Mouse (Mus musculus) right cerebral cortex, postnatal 14 days (tissue): Measurements from ENCODE around the gene Wfikkn1.

Experiments used
- DNase-seq: peaks from one replicate; pipeline ENCODE4 v3.0.0; 2022

Wfikkn1 gene

DNA sequence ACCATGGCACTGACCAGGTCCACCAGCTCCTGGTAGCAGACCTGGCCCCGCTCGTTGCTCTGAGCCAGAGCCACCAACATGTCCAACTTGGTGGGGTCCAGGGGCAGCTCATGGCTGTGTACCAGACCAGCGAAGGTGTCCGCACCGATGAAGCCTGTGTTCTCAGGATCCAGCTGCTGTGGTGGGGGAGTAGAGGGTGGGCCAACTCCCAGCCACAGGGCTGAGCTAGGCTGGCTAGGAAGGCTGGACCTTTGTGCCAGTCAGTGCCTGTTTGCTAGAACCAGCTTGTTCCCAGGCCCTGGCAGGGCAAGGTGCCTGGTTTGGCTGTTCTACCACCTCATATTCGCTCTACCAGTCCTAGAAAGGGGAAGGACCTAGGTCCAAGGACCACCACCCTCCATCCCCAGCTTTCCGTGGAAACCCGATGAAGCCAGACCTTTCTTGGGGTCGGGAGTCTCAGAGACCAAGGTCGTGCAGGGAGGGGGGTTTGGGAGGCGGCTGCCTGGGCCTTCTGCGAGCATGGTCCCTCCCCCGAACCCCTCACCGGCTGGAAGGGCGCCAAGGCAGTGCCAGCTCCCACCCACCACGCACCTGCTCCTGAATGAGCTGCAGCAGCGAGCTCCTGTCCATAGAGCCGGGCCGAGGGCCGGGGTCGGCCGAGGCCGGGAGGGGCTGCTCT is 44.1 kb downstream of the Wfikkn1 start:
- no peak for DNase-seq

DNA sequence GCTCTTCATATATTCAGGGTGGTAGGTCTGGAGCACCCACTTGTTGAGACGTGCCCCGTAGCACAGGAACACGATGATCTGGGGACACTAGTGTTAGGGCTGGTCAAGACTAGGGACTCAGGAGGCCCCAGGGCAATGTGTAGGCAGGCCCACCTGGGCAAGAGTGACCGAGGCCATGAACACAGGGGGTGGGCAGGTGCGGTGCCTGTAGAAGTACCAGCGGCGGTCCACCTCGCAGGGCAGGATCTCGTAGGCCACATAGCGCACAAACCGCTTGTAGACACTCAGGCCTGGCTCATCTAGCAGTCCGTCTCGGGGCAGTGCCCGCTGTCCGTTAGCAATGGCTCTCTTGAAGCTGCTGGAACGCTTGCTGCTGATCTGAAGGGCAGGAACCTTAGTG is 44.8 kb downstream of the Wfikkn1 start:
- no peak for DNase-seq

DNA sequence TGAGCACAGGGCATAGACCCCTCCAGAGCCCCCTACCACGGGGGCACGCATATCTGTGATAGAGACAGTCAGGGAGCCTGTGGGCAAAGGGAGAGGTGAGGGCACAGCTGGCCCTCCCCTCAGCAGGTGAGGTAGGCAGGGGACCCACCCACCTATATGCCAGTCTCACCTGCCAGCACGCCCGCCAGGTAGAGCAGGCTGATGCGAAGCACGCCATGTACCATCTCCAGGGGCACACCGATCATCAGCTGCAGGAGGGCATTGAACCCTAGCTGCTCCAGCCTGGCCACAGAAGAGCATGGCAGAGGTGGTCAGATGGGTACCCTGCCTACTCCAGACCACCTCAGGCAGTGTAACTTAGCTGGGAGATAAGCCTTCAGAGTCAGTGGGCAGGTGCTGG is 45.4 kb downstream of the Wfikkn1 start:
- DNase-seq, result no peak

DNA sequence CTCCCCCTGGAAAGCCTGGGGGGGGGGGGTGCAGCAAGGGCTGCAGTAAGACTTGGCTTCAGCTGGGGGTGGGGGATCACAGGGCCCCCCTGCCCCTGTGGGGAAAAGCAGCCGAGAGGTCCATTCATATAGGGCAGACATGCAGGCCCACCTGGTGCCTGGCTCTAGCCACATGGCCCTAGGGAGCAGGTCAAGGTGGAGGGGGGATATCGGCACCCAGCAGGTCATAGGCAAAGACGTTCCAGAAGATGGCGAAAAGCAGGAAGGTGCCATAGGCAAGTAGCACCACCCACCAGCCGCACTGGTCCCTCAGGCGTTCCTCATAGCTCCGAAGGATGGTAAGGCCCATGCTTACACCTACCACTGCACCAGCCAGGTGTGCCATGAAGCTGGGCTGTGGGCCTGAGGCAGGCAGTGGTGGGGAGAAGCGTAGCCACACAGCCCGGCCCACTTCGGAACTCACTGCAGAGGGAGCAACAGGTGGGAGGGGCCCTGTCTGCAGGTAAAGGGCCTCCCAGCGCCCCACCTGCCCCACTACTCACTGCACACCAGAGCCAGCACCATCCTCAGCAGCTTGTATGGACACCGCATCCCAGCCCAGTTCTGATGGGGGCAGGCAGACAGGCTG is 45.9 kb downstream of the Wfikkn1 start:
- no peak for DNase-seq

DNA sequence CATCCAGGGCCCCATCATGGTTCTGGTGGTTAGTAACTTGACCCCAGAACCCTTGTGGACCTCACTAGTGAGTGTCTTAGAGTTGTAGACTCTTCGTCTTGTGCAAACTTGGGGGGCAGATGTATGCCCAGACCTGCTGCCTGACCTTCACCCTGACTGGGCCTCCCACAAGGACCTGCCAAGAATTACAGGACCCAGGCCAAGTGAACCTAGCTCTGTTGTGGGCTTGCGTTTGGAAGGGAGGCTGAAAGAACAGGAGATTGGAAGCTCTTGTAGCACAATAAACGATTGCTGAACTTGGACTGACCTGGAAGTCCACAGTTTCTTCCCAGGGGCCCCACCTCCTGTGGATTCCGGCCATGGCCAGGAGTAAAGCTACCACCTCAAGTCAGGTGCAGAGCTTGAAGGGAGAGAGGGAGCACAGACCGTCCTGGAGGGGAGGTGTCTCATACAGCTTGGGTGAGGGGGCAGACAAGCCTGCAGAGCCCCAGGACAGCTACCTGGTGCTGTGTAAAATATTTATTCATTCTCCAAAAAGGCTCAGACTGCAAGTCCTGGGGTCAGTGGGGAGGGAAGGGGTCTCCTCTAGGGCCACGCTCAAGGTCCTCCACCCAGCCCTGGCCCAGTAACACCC is 46.6 kb downstream of the Wfikkn1 start:
- DNase-seq, result no peak

DNA sequence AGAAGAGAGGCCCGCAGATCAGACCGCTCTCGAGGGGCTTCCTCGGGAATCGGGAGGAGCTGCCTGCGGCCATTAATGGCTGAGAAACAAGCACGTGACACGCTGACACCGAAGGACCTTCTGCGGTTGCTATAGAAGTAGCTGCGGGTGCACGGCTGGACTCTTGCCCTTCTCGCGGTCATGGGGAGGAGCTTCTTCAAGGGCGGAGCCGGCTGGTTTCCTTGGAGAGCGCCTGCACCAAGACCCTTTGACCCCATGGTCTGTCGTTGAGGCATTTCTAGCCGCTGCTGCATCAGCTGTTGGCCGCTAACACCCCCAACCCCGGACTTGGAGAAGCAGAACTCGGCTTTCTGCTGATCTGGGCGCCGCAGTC is 47.4 kb downstream of the Wfikkn1 start, which contains the start of gene Stub1:
Stub1 (minus strand) TSS at position 114 of the 373 bp plus-strand sequence.
- DNase-seq, result peak; percentile 83

DNA sequence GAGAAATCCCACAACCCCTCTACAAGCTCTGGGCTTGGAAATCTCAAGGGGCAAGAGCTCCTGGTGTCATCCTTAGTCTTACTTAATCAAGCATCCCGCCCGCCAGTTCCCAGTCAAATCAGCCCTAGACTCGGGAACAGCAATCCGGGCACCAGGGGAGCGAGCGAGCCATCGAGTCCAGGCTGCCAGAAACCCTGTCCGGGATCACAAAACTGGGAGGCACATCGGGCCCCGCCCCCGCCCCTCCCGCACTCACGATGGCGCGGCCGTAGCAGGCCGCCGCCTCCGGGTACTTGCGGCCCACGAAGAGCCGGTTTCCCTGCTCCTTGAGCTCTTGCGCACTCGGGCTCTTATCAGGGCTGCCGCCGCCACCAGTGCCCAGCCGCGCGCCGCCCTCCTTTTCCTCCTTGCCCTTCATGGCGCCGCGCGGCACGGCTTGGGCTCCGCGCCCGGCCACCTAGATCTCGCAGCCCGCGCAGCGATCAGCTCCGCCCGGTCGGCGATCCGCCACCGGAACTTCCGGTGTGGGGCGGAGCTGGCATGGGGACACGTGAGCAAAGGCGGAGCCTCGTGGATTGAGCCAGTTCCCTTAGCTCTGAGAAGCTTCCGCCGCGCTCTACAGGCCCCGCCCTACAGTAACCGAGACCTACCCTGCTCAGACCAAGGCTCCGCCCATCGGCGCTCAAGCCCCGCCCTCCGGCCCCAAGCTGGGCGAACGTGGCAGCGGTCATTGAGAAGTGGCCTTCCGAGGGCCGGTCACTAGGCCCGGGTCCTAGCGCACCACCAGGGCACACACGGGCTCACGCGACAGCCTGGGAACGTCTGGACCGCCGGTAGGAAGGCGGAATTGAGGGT is 48.0 kb downstream of the Wfikkn1 start:
- DNase-seq, result peak; percentile 97

DNA sequence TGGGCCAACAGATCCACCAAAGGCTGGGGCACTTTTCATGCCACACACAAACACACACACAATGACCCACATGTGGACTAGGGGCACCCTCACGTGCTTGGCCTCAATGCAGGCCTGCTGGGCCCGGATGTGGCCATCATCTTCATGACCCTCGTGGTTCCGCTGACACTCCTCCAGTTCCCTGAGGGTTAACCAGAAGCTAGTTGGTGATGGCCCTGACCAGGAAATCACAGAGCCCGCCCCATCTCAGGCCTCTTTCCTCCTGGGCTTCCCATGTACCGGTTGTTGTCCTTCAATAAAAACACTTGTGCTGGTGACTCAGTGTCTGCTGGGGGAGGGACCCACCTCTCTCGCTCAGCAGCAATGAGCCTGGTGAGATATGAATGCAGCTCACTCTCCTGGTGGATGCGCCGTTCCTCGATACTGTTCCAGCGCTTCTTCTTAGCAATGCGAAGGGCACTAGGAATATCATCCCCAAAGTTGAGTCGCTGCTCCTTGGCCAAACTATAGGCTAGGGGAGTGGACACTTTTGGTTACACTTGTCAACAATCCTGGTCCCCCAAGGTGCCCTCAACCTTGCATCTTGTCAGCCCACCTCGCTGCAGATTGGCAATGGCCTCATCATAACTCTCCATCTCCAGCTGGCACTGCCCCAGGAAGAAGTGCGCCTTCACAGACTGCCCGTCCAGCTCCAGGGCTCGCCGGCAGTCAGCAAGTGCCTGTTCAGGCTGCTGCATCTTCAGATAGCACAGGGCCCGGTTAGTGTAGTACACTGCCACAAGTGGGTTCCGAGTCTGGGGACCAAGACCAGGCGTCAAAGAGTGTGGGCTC is 49.0 kb downstream of the Wfikkn1 start:
- peak; percentile 58 for DNase-seq

DNA sequence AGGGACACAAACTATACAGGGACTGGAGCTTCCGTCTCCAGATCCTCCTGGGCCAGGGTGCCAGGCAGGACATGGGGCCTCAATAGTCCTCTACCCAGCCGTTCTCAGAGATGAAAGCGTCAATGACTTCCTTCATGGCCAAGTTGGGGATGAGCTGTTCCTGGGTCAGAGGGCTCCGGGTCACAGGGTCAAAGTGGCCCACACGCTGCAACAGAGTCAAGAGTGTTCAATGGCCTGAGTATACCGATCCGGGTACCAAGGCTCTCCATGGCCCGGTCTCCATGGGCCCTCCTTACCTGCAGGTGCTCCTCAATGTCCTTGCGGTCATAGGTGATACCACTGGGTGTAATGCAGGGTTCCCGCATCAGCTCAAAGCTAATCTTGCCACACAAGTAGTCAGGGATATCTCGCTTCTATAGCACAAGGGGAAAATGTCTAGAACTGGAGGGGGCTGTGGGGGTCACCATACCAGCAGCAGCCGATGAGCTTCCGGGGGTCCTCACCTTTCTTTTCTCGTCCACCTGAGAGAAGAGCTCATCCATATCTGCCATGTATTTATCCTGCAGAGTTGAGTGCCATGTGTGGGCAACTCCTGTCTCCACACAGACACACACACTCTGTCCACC is 49.7 kb downstream of the Wfikkn1 start:
- no peak for DNase-seq

DNA sequence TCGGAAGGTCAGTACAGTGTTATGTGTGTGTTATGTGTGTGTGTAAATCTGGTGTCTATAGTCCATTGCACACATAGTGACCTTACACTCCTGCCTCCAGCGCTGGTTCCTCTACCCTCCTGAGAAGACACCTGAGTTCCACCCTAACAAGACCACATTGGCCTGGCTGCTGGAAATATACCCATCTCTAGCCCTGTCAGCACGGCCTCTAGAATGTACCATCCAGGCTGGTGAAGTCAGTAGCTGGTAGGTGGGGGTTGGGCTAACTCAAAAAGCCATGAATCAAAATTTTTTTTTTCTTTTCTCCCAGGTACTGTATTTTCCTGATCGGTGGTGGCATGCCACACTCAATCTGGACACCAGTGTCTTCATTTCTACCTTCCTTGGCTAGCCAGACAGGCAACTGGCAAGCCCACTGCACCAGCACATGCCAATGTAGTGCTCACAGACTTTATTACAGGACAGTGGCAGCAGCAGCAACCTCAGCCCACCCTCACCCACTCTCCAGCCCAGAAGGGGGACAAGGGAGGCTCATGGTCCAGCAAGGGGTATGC is 50.4 kb downstream of the Wfikkn1 start:
- DNase-seq, result no peak

DNA sequence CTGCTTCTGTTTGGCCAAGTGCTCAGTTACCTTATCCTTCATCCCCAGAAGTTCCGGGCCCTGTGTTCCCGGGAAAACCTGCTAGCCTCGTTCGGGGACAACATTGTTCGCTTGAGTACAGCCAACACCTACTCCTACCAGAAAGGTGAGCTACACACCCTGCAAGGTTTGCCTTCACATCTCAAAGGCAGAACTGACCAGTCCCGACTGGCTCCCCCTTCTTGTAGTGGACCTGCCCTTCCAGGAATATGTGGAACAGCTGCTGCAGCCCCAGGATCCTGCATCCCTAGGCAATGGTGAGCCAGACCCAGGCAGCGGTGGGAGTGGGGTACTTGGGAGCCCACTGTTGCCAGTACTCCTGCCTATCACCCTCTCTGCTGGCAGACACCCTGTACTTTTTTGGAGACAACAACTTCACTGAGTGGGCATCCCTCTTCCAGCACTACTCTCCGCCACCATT is 51.1 kb downstream of the Wfikkn1 start:
- DNase-seq, result no peak

DNA sequence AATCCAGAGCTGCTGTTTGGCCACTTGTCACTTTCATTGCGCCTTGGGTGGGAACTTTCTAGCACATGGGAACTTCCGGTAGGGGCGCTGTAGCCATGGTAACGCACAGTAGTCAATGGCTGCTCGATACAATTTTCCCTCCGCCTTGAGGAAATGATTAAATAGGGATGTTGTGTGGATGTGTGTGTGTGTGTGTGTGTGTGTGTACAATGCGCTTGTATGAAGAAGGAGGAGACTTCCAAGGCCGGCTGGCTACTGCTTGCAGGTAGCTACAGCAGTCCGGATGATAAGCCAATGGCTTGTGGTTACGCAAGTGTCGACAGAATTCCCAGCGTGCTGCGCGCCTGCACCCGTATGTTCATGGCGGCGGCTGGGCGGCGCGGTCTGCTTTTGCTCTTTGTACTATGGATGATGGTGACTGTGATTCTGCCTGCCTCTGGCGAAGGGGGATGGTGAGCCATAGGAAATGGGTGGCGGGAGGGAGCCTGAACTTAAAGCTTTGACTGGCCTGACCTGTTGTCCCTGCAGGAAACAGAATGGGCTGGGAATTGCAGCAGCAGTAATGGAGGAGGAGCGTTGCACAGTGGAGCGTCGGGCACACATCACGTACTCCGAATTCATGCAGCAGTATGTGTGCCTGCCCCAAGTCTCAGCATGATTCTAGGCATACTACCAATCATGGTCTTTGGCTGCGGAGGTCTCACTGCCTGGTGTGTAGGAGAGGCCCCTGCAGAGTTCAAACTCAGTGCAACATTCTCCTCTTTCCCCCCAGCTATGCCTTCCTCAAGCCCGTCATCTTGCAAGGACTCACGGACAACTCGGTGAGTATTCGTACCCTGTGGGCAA is 51.7 kb downstream of the Wfikkn1 start, which contains the start of gene Jmjd8:
Jmjd8 (plus strand) TSS at position 156 of the 846 bp plus-strand sequence.
- DNase-seq, result peak; percentile 86

DNA sequence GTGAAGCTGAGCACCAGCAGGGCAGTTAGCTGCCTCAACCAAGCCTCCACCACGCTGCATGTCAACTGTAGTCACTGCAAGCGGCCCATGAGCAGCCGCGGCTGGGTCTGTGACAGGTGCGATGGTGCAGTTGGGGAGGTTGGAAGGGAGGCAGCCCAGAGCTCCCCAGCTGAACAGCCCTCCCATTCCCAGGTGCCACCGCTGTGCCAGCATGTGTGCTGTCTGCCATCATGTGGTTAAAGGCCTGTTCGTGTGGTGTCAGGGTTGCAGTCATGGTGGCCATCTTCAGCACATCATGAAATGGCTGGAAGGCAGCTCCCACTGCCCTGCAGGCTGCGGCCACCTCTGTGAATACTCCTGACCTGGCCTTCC is 52.4 kb downstream of the Wfikkn1 start:
- DNase-seq, result no peak
